Mouse (Mus musculus): ENCODE data around the gene Plxna1.

- TF ChIP-seq CTCF (conservative IDR thresholded peaks at IDR 0.05; ENCODE audit: insufficient read depth, insufficient read length, low read depth, low read length) (no peak), POLR2A (IDR thresholded peaks at IDR 0.05; ENCODE audit: low read depth, low read length) (no peak)
These were observed 75.6 kb downstream of the Plxna1 start for GRCm38 (mm10) chr6:89286700-89287428.

Measured in kidney, adult 2 months (tissue).